In genomic region chr7:6172674-6173244, GRCm38 (mm10) we compare ENCODE assay signal across 8 mouse cellular contexts. TPM values are rescaled to one million over a fixed set of nuclear protein-coding genes. Genes with fewer than 3 reads are reported as not detected.
DNase-seq lines count a peak whose midpoint lies in the region; ATAC-seq and TF ChIP-seq lines count a peak whose summit lies in the region.

No protein-coding gene starts in this region.

- ATAC-seq in hindbrain, embryonic 13.5 days (ENCODE audit: low FRiP score) = peak; percentile 54
- peak; percentile 54 for ATAC-seq in midbrain, embryonic 15.5 days (replicated peaks)

- intact Hi-C loops in gastrocnemius, adult 2 months (cut with DNase I) = loop anchor here (5.0 kb wide), 1 partner anchor 45 kb away; no protein-coding TSS in a partner anchor
- intact Hi-C loops in gastrocnemius, postnatal 14 days (cut with DNase I; ENCODE audit: low total_unique reads) = no loop called here

- no peak for TF ChIP-seq CTCF in gastrocnemius, adult 2 months (IDR thresholded peaks at IDR 0.05)
- no peak for TF ChIP-seq CTCF in testis, adult 2 months (IDR thresholded peaks at IDR 0.05; ENCODE audit: control insufficient read depth, insufficient read depth, insufficient replicate concordance, low read depth, low read length)

- H3K27me3 ChIP-seq in testis, adult 2 months (ENCODE audit: control insufficient read depth, insufficient read depth, low read length) = no peaks in the 10 kb centered on the region
- H3K27me3 ChIP-seq in hindbrain, embryonic 13.5 days = no peaks in the 10 kb centered on the region
- no peaks in the 10 kb centered on the region for H3K27me3 ChIP-seq in midbrain, embryonic 15.5 days (replicated peaks)

- peaks cover 4% of the 10 kb centered on the region for H3K4me1 ChIP-seq in testis, adult 2 months (ENCODE audit: control insufficient read depth, insufficient read depth, low read length)
- H3K4me1 ChIP-seq in hindbrain, embryonic 13.5 days (replicated peaks) = peaks cover 18% of the 10 kb centered on the region
- peaks cover 25% of the 10 kb centered on the region for H3K4me1 ChIP-seq in midbrain, embryonic 15.5 days

- peak overlapping the region; percentile 84 for H3K9ac ChIP-seq in hindbrain, embryonic 13.5 days
- peak overlapping the region; percentile 74 for H3K9ac ChIP-seq in midbrain, embryonic 15.5 days

- TF ChIP-seq POLR2A in testis, adult 2 months (IDR thresholded peaks at IDR 0.05; ENCODE audit: control insufficient read depth, low read depth, low read length) = no peak

- no peaks in the 10 kb centered on the region for H3K9me3 ChIP-seq in hindbrain, embryonic 13.5 days
- H3K9me3 ChIP-seq in midbrain, embryonic 15.5 days = no peaks in the 10 kb centered on the region

- peak overlapping the region; percentile 89 for H3K27ac ChIP-seq in gastrocnemius, adult 2 months
- peak overlapping the region; percentile 92 for H3K27ac ChIP-seq in testis, adult 2 months (ENCODE audit: control insufficient read depth, insufficient read depth, low read depth, low read length)
- peak overlapping the region; percentile 70 for H3K27ac ChIP-seq in hindbrain, embryonic 13.5 days
- H3K27ac ChIP-seq in midbrain, embryonic 15.5 days = peak overlapping the region; percentile 75

- WGBS in hindbrain, embryonic 13.5 days = under 1% methylated on average over 27 of the region's 28 CpGs
- under 1% methylated on average over 27 of the region's 28 CpGs for WGBS in midbrain, embryonic 15.5 days

- no peaks in the 10 kb centered on the region for H3K36me3 ChIP-seq in testis, adult 2 months (ENCODE audit: control insufficient read depth, insufficient read depth, low read length)
- peaks cover 16% of the 10 kb centered on the region; the same call in 1 of the 2 replicates for H3K36me3 ChIP-seq in hindbrain, embryonic 13.5 days
- no peaks in the 10 kb centered on the region for H3K36me3 ChIP-seq in midbrain, embryonic 15.5 days (replicated peaks)

- peak overlapping the region; percentile 75 for H3K4me2 ChIP-seq in hindbrain, embryonic 13.5 days
- peak overlapping the region; percentile 81 for H3K4me2 ChIP-seq in midbrain, embryonic 15.5 days

- H3K4me3 ChIP-seq in gastrocnemius, adult 2 months = peak overlapping the region; percentile 93
- H3K4me3 ChIP-seq in testis, adult 2 months (ENCODE audit: control insufficient read depth, low read depth, low read length) = peak overlapping the region; percentile 90
- H3K4me3 ChIP-seq in hindbrain, embryonic 13.5 days = peak overlapping the region; percentile 69
- H3K4me3 ChIP-seq in midbrain, embryonic 15.5 days = peak overlapping the region; percentile 78

- DNase-seq in gastrocnemius, adult 2 months = no peak
- no peak for DNase-seq in gastrocnemius, postnatal 14 days
- DNase-seq in testis, postnatal 10 days (ENCODE audit: low spot score) = no peak
- no peak for DNase-seq in frontal cortex, adult 2 months (ENCODE audit: extremely low spot score in 1 of 2, low spot score in 1 of 2)
- no peak for DNase-seq in adrenal gland, adult 2 months

RNA-seq across cellular contexts. Expression of gene Zfp444, which starts 0.7 kb away (rescaled TPM):
- 1 to 10 TPM; 7.4 to 9.1 TPM for total RNA-seq in gastrocnemius, adult 2 months (2021)
- 1 to 10 TPM; 6.0 to 6.1 TPM for total RNA-seq in gastrocnemius, postnatal 14 days (2021)
- polyA plus RNA-seq in testis, adult 2 months (2012; rRNA removed) = 20.3 and 21.6 TPM in 2 replicates
- 89.1 and 94.9 TPM in 2 replicates for polyA plus RNA-seq in hindbrain, embryonic 13.5 days (2015; fragmentation: Nextera tagmentation; extraction: Ambion mirVana)
- polyA plus RNA-seq in midbrain, embryonic 15.5 days (2015; fragmentation: Nextera tagmentation; extraction: Ambion mirVana) = 102 TPM in 2 replicates
- polyA plus RNA-seq in frontal cortex, adult 2 months (2012; rRNA removed) = 49.2 and 50.3 TPM in 2 replicates
- total RNA-seq in adrenal gland, adult 2 months (2021) = 10 to 100 TPM; 22.5 to 31.1 TPM
- polyA plus RNA-seq in adrenal gland, adult 2 months (2012; rRNA removed) = 50.7 and 61.8 TPM in 2 replicates

RNA-seq across cellular contexts. Expression of gene Zfp787, which starts 17.0 kb away (rescaled TPM):
- 10 to 100 TPM; 28.3 to 28.4 TPM for total RNA-seq in gastrocnemius, adult 2 months (2021)
- total RNA-seq in gastrocnemius, postnatal 14 days (2021) = 10 to 100 TPM; 32.0 to 32.6 TPM
- 41.0 and 45.8 TPM in 2 replicates for polyA plus RNA-seq in testis, adult 2 months (2012; rRNA removed)
- 22.1 and 23.8 TPM in 2 replicates for polyA plus RNA-seq in hindbrain, embryonic 13.5 days (2015; fragmentation: Nextera tagmentation; extraction: Ambion mirVana)
- polyA plus RNA-seq in midbrain, embryonic 15.5 days (2015; fragmentation: Nextera tagmentation; extraction: Ambion mirVana) = 26.3 and 28.1 TPM in 2 replicates
- 33.4 and 33.9 TPM in 2 replicates for polyA plus RNA-seq in frontal cortex, adult 2 months (2012; rRNA removed)
- total RNA-seq in adrenal gland, adult 2 months (2021) = 10 to 100 TPM; 41.8 to 41.9 TPM
- polyA plus RNA-seq in adrenal gland, adult 2 months (2012; rRNA removed) = 73.8 and 87.1 TPM in 2 replicates

RNA-seq across cellular contexts. Expression of gene Galp, which starts 24.1 kb away (rescaled TPM):
- not detected for total RNA-seq in gastrocnemius, adult 2 months (2021)
- not detected for total RNA-seq in gastrocnemius, postnatal 14 days (2021)
- not detected in 2 replicates for polyA plus RNA-seq in testis, adult 2 months (2012; rRNA removed)
- polyA plus RNA-seq in hindbrain, embryonic 13.5 days (2015; fragmentation: Nextera tagmentation; extraction: Ambion mirVana) = not detected in 2 replicates
- not detected in 2 replicates for polyA plus RNA-seq in midbrain, embryonic 15.5 days (2015; fragmentation: Nextera tagmentation; extraction: Ambion mirVana)
- polyA plus RNA-seq in frontal cortex, adult 2 months (2012; rRNA removed) = not detected in 2 replicates
- not detected for total RNA-seq in adrenal gland, adult 2 months (2021)
- polyA plus RNA-seq in adrenal gland, adult 2 months (2012; rRNA removed) = not detected in 2 replicates

RNA-seq across cellular contexts. Expression of gene Zscan5b, which starts 49.3 kb away (rescaled TPM):
- not detected for total RNA-seq in gastrocnemius, adult 2 months (2021)
- total RNA-seq in gastrocnemius, postnatal 14 days (2021) = not detected
- 2.5 and 2.6 TPM in 2 replicates for polyA plus RNA-seq in testis, adult 2 months (2012; rRNA removed)
- polyA plus RNA-seq in hindbrain, embryonic 13.5 days (2015; fragmentation: Nextera tagmentation; extraction: Ambion mirVana) = not detected in 2 replicates
- polyA plus RNA-seq in midbrain, embryonic 15.5 days (2015; fragmentation: Nextera tagmentation; extraction: Ambion mirVana) = not detected in 2 replicates
- not detected in 2 replicates for polyA plus RNA-seq in frontal cortex, adult 2 months (2012; rRNA removed)
- total RNA-seq in adrenal gland, adult 2 months (2021) = not detected
- not detected in 2 replicates for polyA plus RNA-seq in adrenal gland, adult 2 months (2012; rRNA removed)
